Mouse (Mus musculus) limb, embryonic 10.5 days (tissue): ENCODE results near the gene Olfr354. TPM values are rescaled to one million over a fixed set of nuclear protein-coding genes. Genes with fewer than 3 reads are reported as not detected.

ENCODE experiments used
- DNase-seq: peaks from one replicate; pipeline ENCODE4 v3.0.0-alpha.2; 2017; ENCODE audit warnings: low spot score
- H3K27ac ChIP-seq: fragments of 300-500 bp; sonication (generic); 2 replicates; pipeline ENCODE4 v1.5.1; 2016; ENCODE audit warnings: mild to moderate bottlenecking
- H3K27me3 ChIP-seq: fragments of 300-500 bp; sonication (generic); 2 replicates; pipeline ENCODE4 v1.6.1; 2016; ENCODE audit warnings: low read depth, mild to moderate bottlenecking; ENCODE audit not compliant: poor library complexity, severe bottlenecking
- H3K36me3 ChIP-seq: fragments of 300-500 bp; sonication (generic); 2 replicates; pipeline ENCODE4 v1.6.1; 2016; ENCODE audit warnings: mild to moderate bottlenecking, moderate library complexity
- H3K4me1 ChIP-seq: fragments of 300-500 bp; sonication (generic); 2 replicates; pipeline ENCODE4 v1.6.1; 2016
- H3K4me3 ChIP-seq: fragments of 300-500 bp; sonication (generic); 2 replicates; pipeline ENCODE4 v1.5.1; 2016; ENCODE audit warnings: mild to moderate bottlenecking, moderate library complexity
- H3K9me3 ChIP-seq: fragments of 300-500 bp; sonication (generic); replicated peaks from 2 replicates; pipeline ENCODE4 v1.6.1; 2016; ENCODE audit warnings: mild to moderate bottlenecking
- WGBS: fragments of 180-500 bp; shearing (Covaris S2); methylation state at CpG from one replicate; pipeline ENCODE4 v1.1.7; 2016; 5-methylcytosine and 5-hydroxymethylcytosine counted together
- polyA plus RNA-seq: library from polyadenylated mRNA; unstranded; fragments of >200 nt; fragmentation: Nextera tagmentation; extraction: Ambion mirVana; gene quantifications from 2 replicates; pipeline ENCODE4 v1.2.1, GENCODE M21; 2016

The Olfr354 gene
- polyA plus RNA-seq, result not detected in 2 replicates

- DNase-seq, result no peak
- Histone ChIP-seq H3K27me3 (no peaks in the 10 kb centered on the region), H3K4me1 (no peaks in the 10 kb centered on the region), H3K27ac (no peak within 1 kb of the TSS), H3K36me3 (no peaks in the 10 kb centered on the region), H3K4me3 (no peak within 1 kb of the TSS), H3K9me3 (no peaks in the 10 kb centered on the region)
These were observed at the start of gene Olfr354 for GRCm38 (mm10) chr2:36905380-36905779. Olfr354 (plus strand) TSS chr2:36905680.

GRCm38 (mm10) chr2:36862560-36862959 lies 42.9 kb upstream of the Olfr354 start, which contains the start of gene Olfr351:
Olfr351 (minus strand) TSS chr2:36862660.
- Histone ChIP-seq H3K4me3 (no peak within 1 kb of the TSS), H3K4me1 (no peaks in the 10 kb centered on the region), H3K27me3 (no peaks in the 10 kb centered on the region), H3K27ac (no peak within 1 kb of the TSS), H3K9me3 (no peaks in the 10 kb centered on the region), H3K36me3 (no peaks in the 10 kb centered on the region)
- DNase-seq, result no peak
- WGBS, result 91% methylated on average over 1 of the region's 1 CpGs

- WGBS, result 88% methylated on average over 1 of the region's 1 CpGs
- Histone ChIP-seq H3K27me3 (no peaks in the 10 kb centered on the region), H3K4me1 (no peaks in the 10 kb centered on the region)
These were observed 37.3 kb upstream of the Olfr354 start, which contains the start of gene Olfr352 for GRCm38 (mm10) chr2:36868160-36868559. Olfr352 (plus strand) TSS chr2:36868460.

GRCm38 (mm10) chr2:36892836-36893235 lies 12.6 kb upstream of the Olfr354 start, which contains the start of gene Olfr353:
Olfr353 (minus strand) TSS chr2:36892936.
- Histone ChIP-seq H3K27me3 (no peaks in the 10 kb centered on the region), H3K36me3 (no peaks in the 10 kb centered on the region), H3K4me1 (no peaks in the 10 kb centered on the region), H3K27ac (no peak within 1 kb of the TSS), H3K4me3 (no peak within 1 kb of the TSS), H3K9me3 (0 out of 2 replicates have a peak, but pooled peaks cover 5% of the 10 kb centered on the region)
- DNase-seq, result no peak

More at GRCm38 (mm10) chr2:36868160-36868559, 37.3 kb upstream of the Olfr354 start, which contains the start of gene Olfr352:
- DNase-seq, result no peak
- no peak within 1 kb of the TSS for H3K4me3 ChIP-seq
- no peaks in the 10 kb centered on the region; the same call in 1 of the 2 replicates for H3K9me3 ChIP-seq
- no peak within 1 kb of the TSS for H3K27ac ChIP-seq
- H3K36me3 ChIP-seq, result no peaks in the 10 kb centered on the region

GRCm38 (mm10) chr2:36897114-36897513 lies 8.4 kb upstream of the Olfr354 start:
- Histone ChIP-seq H3K27ac (no peak overlapping the region), H3K4me3 (no peak overlapping the region), H3K4me1 (no peaks in the 10 kb centered on the region), H3K27me3 (no peaks in the 10 kb centered on the region), H3K36me3 (no peaks in the 10 kb centered on the region), H3K9me3 (0 out of 2 replicates have a peak, but pooled peaks cover 5% of the 10 kb centered on the region)
- no peak for DNase-seq

GRCm38 (mm10) chr2:36928797-36929196 lies 23.3 kb downstream of the Olfr354 start, which contains the start of gene Olfr355:
Olfr355 (minus strand) TSS chr2:36928897.
- no peaks in the 10 kb centered on the region for H3K27me3 ChIP-seq
- no peaks in the 10 kb centered on the region for H3K9me3 ChIP-seq
- H3K4me1 ChIP-seq, result no peaks in the 10 kb centered on the region
- no peaks in the 10 kb centered on the region for H3K36me3 ChIP-seq
- H3K4me3 ChIP-seq, result no peak within 1 kb of the TSS
- H3K27ac ChIP-seq, result no peak within 1 kb of the TSS
- no peak for DNase-seq

GRCm38 (mm10) chr2:36936821-36937220 lies 31.3 kb downstream of the Olfr354 start, which contains the start of gene Olfr356:
Olfr356 (plus strand) TSS chr2:36937121.
- 90% methylated on average over 2 of the region's 2 CpGs for WGBS
- no peak within 1 kb of the TSS for H3K4me3 ChIP-seq
- DNase-seq, result no peak
- H3K27ac ChIP-seq, result no peak within 1 kb of the TSS
- no peaks in the 10 kb centered on the region for H3K36me3 ChIP-seq
- H3K9me3 ChIP-seq, result no peaks in the 10 kb centered on the region; the same call in 1 of the 2 replicates
- H3K27me3 ChIP-seq, result no peaks in the 10 kb centered on the region
- H3K4me1 ChIP-seq, result no peaks in the 10 kb centered on the region

Other genes with a start within 250 kb of the Olfr354 start
- gene Olfr346, start 219.9 kb upstream of the Olfr354 start, polyA plus RNA-seq, result not detected in 2 replicates
- gene Olfr347, start 173.8 kb upstream of the Olfr354 start, polyA plus RNA-seq, result not detected in 2 replicates
- not detected in 2 replicates for gene Olfr348, start 121.4 kb upstream of the Olfr354 start, polyA plus RNA-seq
- not detected in 2 replicates for gene Olfr50, start 115.1 kb upstream of the Olfr354 start, polyA plus RNA-seq
- not detected in 2 replicates for gene Olfr3, start 88.6 kb upstream of the Olfr354 start, polyA plus RNA-seq
- not detected in 2 replicates for gene Olfr350, start 59.4 kb upstream of the Olfr354 start, polyA plus RNA-seq
- gene Olfr351, start 43.0 kb upstream of the Olfr354 start, polyA plus RNA-seq, result not detected in 2 replicates
- not detected in 2 replicates for gene Olfr352, start 37.2 kb upstream of the Olfr354 start, polyA plus RNA-seq
- not detected in 2 replicates for gene Olfr353, start 12.7 kb upstream of the Olfr354 start, polyA plus RNA-seq
- gene Olfr355, start 23.2 kb downstream of the Olfr354 start, polyA plus RNA-seq, result not detected in 2 replicates
- not detected in 2 replicates for gene Olfr356, start 31.4 kb downstream of the Olfr354 start, polyA plus RNA-seq
- gene Olfr357, start 88.1 kb downstream of the Olfr354 start, polyA plus RNA-seq, result not detected in 2 replicates
- not detected in 2 replicates for gene Olfr358, start 103.7 kb downstream of the Olfr354 start, polyA plus RNA-seq
- gene Olfr360, start 160.1 kb downstream of the Olfr354 start, polyA plus RNA-seq, result not detected in 2 replicates
- gene Olfr361, start 183.6 kb downstream of the Olfr354 start, polyA plus RNA-seq, result not detected in 2 replicates
- not detected in 2 replicates for gene Olfr362, start 212.2 kb downstream of the Olfr354 start, polyA plus RNA-seq
- gene Olfr364-ps1, start 233.6 kb downstream of the Olfr354 start, polyA plus RNA-seq, result not detected in 2 replicates